Mouse (Mus musculus) hindbrain, postnatal 0 days (tissue): ENCODE results near the gene Gm10642. TPM values are rescaled to one million over a fixed set of nuclear protein-coding genes. Genes with fewer than 3 reads are reported as not detected.

Source experiments
- ATAC-seq: fragments of 200-750 bp; cut with Nextera tagmentation; 2 replicates; pipeline ENCODE4 v1.8.0; 2017; ENCODE audit warnings: mild to moderate bottlenecking, moderate TSS enrichment, moderate library complexity
- DNase-seq: peaks from one replicate; pipeline ENCODE4 v3.0.0-alpha.2; 2015; ENCODE audit warnings: low spot score
- H3K27ac ChIP-seq: fragments of 300-500 bp; sonication (generic); 2 replicates; pipeline ENCODE4 v1.5.1; 2014; ENCODE audit warnings: mild to moderate bottlenecking
- H3K27me3 ChIP-seq: fragments of 300-500 bp; sonication (generic); 2 replicates; pipeline ENCODE4 v1.6.1; 2014; ENCODE audit warnings: low read length, mixed read lengths; ENCODE audit not compliant: insufficient read depth
- H3K36me3 ChIP-seq: fragments of 300-500 bp; sonication (generic); 2 replicates; pipeline ENCODE4 v1.6.1; 2014; ENCODE audit warnings: low read length, mixed read lengths; ENCODE audit not compliant: insufficient read depth
- H3K4me1 ChIP-seq: fragments of 300-500 bp; sonication (generic); 2 replicates; pipeline ENCODE4 v1.6.1; 2014; ENCODE audit warnings: antibody characterized with exemption, low read length, mixed read lengths; ENCODE audit not compliant: insufficient read depth
- H3K4me2 ChIP-seq: fragments of 300-500 bp; sonication (generic); 2 replicates; pipeline ENCODE4 v1.6.1; 2014; ENCODE audit warnings: low read depth, mild to moderate bottlenecking, low read length, moderate library complexity, mixed read lengths
- H3K4me3 ChIP-seq: fragments of 300-500 bp; sonication (generic); 2 replicates; pipeline ENCODE4 v1.5.1; 2014; ENCODE audit warnings: low read length
- H3K9ac ChIP-seq: fragments of 300-500 bp; sonication (generic); replicated peaks from 2 replicates; pipeline ENCODE4 v1.6.1; 2014; ENCODE audit warnings: mild to moderate bottlenecking, low read length, moderate library complexity, mixed read lengths
- H3K9me3 ChIP-seq: fragments of 300-500 bp; sonication (generic); 2 replicates; pipeline ENCODE4 v1.6.1; 2016; ENCODE audit warnings: low read length, mixed read lengths
- CTCF ChIP-seq: IDR thresholded peaks from 2 replicates; pipeline ENCODE4 v1.5.1; 2016; ENCODE audit warnings: antibody characterized with exemption, control low read depth, low read depth
- WGBS: fragments of 180-500 bp; shearing (Covaris S2); extraction: QIAGEN DNeasy Blood & Tissue Kit; methylation state at CpG from one replicate; pipeline ENCODE4 v1.1.7; 2014; 5-methylcytosine and 5-hydroxymethylcytosine counted together
- polyA plus RNA-seq: library from polyadenylated mRNA; unstranded; fragments of >200 nt; fragmentation: Nextera tagmentation; extraction: Ambion mirVana; gene quantifications from 2 replicates; pipeline ENCODE4 v1.2.1, GENCODE M21; 2015
- total RNA-seq: library from RNA; depleted of rRNA; stranded (reverse); fragments of >200 nt; gene quantifications from 2 replicates; pipeline ENCODE4 v1.2.3, GENCODE M21; 2014

Gene Gm10642
- total and polyA plus RNA-seq, 2 experiments from 2014 or later = 1.1 to 1.9 TPM

DNA sequence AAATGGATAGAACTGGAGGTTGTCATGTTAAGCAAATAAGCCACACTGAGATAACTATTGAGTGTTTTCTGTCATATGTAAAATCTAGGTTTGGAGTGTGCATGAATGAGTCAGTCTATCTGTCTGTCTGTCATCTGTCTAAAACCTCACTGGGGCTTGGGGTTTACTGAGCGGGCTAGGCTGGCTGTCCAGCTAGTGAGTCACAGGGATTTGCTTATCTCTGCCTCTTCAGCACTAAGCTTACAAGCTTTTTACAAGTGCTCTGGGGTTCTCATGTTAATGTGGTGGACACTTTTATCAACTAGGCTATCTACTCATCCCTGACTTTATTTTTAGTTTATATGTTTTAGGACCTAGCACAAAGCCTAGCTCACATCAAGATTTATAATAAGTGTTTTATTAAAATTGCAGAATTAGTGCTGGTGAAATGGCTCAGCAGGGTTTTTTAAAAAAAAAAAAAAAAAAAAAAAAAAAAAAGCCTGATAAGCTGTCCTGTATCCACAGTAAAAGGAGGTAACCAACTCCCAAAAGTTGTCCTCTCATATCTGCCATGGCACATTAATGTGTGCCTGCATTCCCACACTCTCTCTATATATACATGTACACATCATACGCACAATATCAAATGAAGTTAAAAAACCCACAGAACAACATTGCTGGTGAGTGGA, 32.4 kb downstream of the Gm10642 start:
- no peak overlapping the region for H3K4me3 ChIP-seq
- no peaks in the 10 kb centered on the region for H3K9me3 ChIP-seq
- no peak overlapping the region for H3K27ac ChIP-seq
- H3K36me3 ChIP-seq = no peaks in the 10 kb centered on the region
- no peaks in the 10 kb centered on the region for H3K27me3 ChIP-seq
- ATAC-seq (no peak), DNase-seq (no peak)
- WGBS = 92% methylated on average over 2 of the region's 2 CpGs
- H3K9ac ChIP-seq = no peak overlapping the region
- H3K4me2 ChIP-seq = no peak overlapping the region
- H3K4me1 ChIP-seq = no peaks in the 10 kb centered on the region
- no peak for TF ChIP-seq CTCF

DNA sequence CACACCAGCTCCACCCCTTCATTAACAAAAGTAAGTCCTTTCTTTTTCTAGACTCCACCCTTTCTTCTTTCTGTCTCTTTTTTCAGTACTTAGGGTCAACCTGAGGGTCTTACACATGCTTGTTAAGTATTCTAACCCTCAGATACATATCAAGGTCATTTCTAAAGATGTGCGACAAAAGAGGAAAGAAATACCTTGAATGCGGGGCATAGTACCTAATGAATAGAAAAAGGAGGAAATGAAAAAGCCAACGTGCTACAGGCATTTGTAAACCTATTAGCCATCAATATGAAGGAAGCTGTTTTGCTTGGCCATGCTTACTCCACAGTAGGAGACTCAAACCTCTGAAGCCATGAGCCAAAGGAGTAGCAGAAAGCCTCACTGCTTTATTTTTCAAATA, 33.9 kb downstream of the Gm10642 start:
- Histone ChIP-seq H3K36me3 (no peaks in the 10 kb centered on the region), H3K4me2 (no peak overlapping the region), H3K9ac (no peak overlapping the region), H3K4me1 (no peaks in the 10 kb centered on the region), H3K27me3 (no peaks in the 10 kb centered on the region), H3K9me3 (no peaks in the 10 kb centered on the region), H3K4me3 (no peak overlapping the region), H3K27ac (no peak overlapping the region)
- no peak for DNase-seq
- no peak for TF ChIP-seq CTCF
- no peak for ATAC-seq
- 77% methylated on average over 3 of the region's 3 CpGs for WGBS

DNA sequence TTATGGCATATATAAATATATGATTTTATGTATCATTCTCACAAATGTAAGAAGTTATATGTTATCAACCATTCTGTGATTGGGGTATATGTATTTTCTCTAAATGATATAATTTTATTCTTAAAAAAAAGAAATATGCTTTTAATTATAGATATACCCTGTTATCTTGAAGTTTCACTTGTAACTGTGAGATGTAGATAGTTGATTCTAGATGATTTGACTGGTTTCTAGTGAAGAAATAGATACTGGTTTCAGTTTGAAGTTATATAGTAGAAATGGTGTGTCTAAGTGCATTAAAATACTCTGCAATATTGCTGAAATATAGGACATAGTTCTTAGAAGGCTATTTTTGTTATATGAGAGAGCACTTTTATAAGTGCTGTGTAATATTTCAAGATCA, 34.5 kb downstream of the Gm10642 start:
- H3K9me3 ChIP-seq = no peaks in the 10 kb centered on the region
- no peak overlapping the region for H3K4me3 ChIP-seq
- H3K4me2 ChIP-seq = no peak overlapping the region
- no peaks in the 10 kb centered on the region for H3K36me3 ChIP-seq
- no peak for ATAC-seq
- TF ChIP-seq CTCF = no peak
- H3K27ac ChIP-seq = no peak overlapping the region
- no peaks in the 10 kb centered on the region for H3K4me1 ChIP-seq
- no peaks in the 10 kb centered on the region for H3K27me3 ChIP-seq
- H3K9ac ChIP-seq = no peak overlapping the region
- DNase-seq = no peak

DNA sequence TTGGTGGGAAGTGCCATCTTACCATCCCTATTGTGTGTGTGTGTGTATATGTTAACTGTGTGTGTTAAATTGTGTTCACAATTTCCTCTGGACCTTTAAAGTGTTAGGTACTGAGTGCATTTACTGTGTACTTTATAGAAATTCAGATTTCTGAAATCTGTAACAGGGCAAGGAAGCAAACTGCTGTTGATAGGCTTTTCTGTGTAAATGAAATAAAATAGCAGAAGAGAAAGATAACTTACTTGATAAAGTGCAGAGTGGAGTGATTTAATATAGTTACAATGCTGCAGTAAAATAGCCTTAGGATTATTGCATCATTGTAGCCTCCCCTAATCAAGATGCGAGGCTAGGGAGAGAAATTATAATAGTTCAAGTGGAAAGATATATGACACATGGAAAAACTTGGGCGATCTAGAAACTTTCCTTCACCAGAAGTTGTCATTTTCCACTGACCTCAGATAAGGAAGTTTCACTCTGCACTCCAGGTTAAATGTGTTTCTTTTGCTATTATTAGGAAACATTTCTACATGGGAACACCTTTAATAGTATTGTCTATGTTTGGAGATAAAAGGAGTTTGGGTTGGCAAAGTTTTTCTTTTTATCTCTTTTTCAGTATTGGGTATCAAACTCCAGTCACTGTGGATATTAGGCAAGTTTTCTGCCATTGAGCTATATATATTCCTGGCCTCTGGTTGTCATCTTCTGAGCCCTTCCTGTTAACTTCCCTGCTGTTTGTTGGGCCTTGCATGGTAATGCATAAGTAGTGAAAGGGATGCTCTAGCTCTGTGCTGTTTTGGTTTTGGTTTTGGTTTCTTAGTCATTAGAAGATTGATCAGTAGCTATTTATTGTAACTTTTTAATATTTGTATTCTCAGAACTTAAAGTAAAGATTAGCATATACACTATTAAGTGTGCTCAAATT, 36.0 kb downstream of the Gm10642 start:
- Histone ChIP-seq H3K27me3 (no peaks in the 10 kb centered on the region), H3K9me3 (no peaks in the 10 kb centered on the region), H3K4me2 (no peak overlapping the region), H3K4me3 (no peak overlapping the region), H3K4me1 (no peaks in the 10 kb centered on the region), H3K36me3 (no peaks in the 10 kb centered on the region), H3K27ac (no peak overlapping the region), H3K9ac (no peak overlapping the region)
- DNase-seq (no peak), ATAC-seq (no peak)
- WGBS = 85% methylated on average over 2 of the region's 2 CpGs
- TF ChIP-seq CTCF = no peak

DNA sequence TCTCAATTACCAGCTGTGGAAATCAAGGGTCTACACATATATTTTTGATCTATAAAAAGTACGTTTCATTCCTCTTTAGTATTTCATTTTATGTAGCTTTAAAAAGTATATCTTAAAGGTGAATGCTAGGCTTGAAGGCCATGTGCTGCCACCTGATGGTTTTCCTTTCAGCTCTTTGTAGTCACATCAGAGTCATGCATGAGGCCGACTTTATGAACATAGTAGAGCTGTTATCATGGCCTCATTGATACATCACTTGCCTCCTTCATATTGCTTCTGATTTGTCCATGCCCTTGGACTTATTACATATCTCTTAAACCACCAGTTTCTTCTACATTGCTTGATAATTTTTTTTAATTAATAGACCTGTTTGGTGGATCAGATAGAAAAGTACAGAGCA, 39.7 kb downstream of the Gm10642 start:
- H3K9ac ChIP-seq = no peak overlapping the region
- ATAC-seq (no peak), DNase-seq (no peak)
- no peaks in the 10 kb centered on the region for H3K9me3 ChIP-seq
- no peaks in the 10 kb centered on the region for H3K36me3 ChIP-seq
- no peak for TF ChIP-seq CTCF
- no peak overlapping the region for H3K4me3 ChIP-seq
- 97% methylated on average over 2 of the region's 2 CpGs for WGBS
- no peaks in the 10 kb centered on the region for H3K27me3 ChIP-seq
- H3K4me2 ChIP-seq = no peak overlapping the region
- H3K27ac ChIP-seq = no peak overlapping the region
- no peaks in the 10 kb centered on the region for H3K4me1 ChIP-seq

DNA sequence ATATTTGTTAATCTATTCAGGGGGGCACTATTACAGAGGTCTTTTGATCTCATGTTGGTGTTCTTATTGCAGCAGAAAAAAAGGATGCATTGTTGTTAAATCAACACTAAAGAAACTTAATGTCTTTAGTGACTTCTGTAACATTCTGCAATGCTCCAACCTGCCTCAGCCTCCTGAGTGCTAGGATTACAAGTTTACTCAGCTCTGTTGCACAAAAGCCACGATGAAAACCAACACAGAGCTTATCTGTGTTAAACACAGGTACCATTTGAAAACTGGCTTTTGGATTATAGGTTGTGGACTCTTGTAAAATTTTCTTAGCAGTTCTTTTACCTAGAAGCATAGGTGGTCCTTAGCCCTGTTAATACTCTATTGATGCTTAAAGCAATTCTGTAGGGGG, 42.0 kb downstream of the Gm10642 start:
- no peak for ATAC-seq
- Histone ChIP-seq H3K9ac (no peak overlapping the region), H3K4me3 (no peak overlapping the region), H3K9me3 (no peaks in the 10 kb centered on the region), H3K4me1 (no peaks in the 10 kb centered on the region), H3K27me3 (no peaks in the 10 kb centered on the region), H3K4me2 (no peak overlapping the region), H3K36me3 (no peaks in the 10 kb centered on the region), H3K27ac (no peak overlapping the region)
- WGBS = 90% methylated on average over 1 of the region's 1 CpGs
- no peak for DNase-seq
- no peak for TF ChIP-seq CTCF
